7 mouse cellular contexts compared by ENCODE assay signal in genomic region chr17:78199626-78200560, GRCm38 (mm10). TPM values are rescaled to one million over a fixed set of nuclear protein-coding genes. Genes with fewer than 3 reads are reported as not detected.
DNase-seq lines count a peak whose midpoint lies in the region; ATAC-seq and TF ChIP-seq lines count a peak whose summit lies in the region.

Gene Crim1 (plus strand): TSS chr17:78200248.

- no peaks in the 10 kb centered on the region for H3K27me3 ChIP-seq in embryonic facial prominence, embryonic 11.5 days (ENCODE audit: control insufficient read depth, insufficient read depth, low read length)
- H3K27me3 ChIP-seq in heart, adult 2 months (ENCODE audit: control insufficient read depth, insufficient read depth, low read length): no peaks in the 10 kb centered on the region
- no peaks in the 10 kb centered on the region for H3K27me3 ChIP-seq in kidney, adult 2 months (replicated peaks; ENCODE audit: control insufficient read depth, insufficient read depth, low read length)
- no peaks in the 10 kb centered on the region for H3K27me3 ChIP-seq in limb, embryonic 15.5 days
- no peaks in the 10 kb centered on the region for H3K27me3 ChIP-seq in midbrain, embryonic 16.5 days (ENCODE audit: control insufficient read depth, insufficient read depth, low read depth, low read length)

- H3K4me1 ChIP-seq in embryonic facial prominence, embryonic 11.5 days (ENCODE audit: control insufficient read depth, insufficient read depth, low read length): no peaks in the 10 kb centered on the region
- peaks cover 16% of the 10 kb centered on the region for H3K4me1 ChIP-seq in heart, adult 2 months (ENCODE audit: control insufficient read depth, insufficient read depth, low read length)
- H3K4me1 ChIP-seq in kidney, adult 2 months (ENCODE audit: control insufficient read depth, insufficient read depth, low read length): peaks cover 9% of the 10 kb centered on the region
- peaks cover 34% of the 10 kb centered on the region for H3K4me1 ChIP-seq in limb, embryonic 15.5 days
- H3K4me1 ChIP-seq in midbrain, embryonic 16.5 days (ENCODE audit: control insufficient read depth, insufficient read depth, low read length): peaks cover 20% of the 10 kb centered on the region

- H3K36me3 ChIP-seq in embryonic facial prominence, embryonic 11.5 days (replicated peaks; ENCODE audit: control insufficient read depth, insufficient read depth, low read depth, low read length): no peaks in the 10 kb centered on the region
- peaks cover 5% of the 10 kb centered on the region for H3K36me3 ChIP-seq in heart, adult 2 months (ENCODE audit: control insufficient read depth, insufficient read depth, low read length)
- H3K36me3 ChIP-seq in kidney, adult 2 months (ENCODE audit: control insufficient read depth, insufficient read depth, low read length): no peaks in the 10 kb centered on the region
- no peaks in the 10 kb centered on the region for H3K36me3 ChIP-seq in limb, embryonic 15.5 days
- H3K36me3 ChIP-seq in midbrain, embryonic 16.5 days (ENCODE audit: control insufficient read depth, insufficient read depth, low read length): no peaks in the 10 kb centered on the region

- WGBS in embryonic facial prominence, embryonic 11.5 days: under 1% methylated on average over 48 of the region's 90 CpGs
- WGBS in heart, adult 2 months: 1% methylated on average over 72 of the region's 90 CpGs
- under 1% methylated on average over 70 of the region's 90 CpGs for WGBS in kidney, adult 2 months
- WGBS in limb, embryonic 15.5 days: under 1% methylated on average over 55 of the region's 90 CpGs
- WGBS in midbrain, embryonic 16.5 days: under 1% methylated on average over 58 of the region's 90 CpGs

- TF ChIP-seq POLR2A in heart, adult 2 months (IDR thresholded peaks at IDR 0.05; ENCODE audit: insufficient read depth, low read depth, low read length): peak; percentile 89
- peak; percentile 85 for TF ChIP-seq POLR2A in kidney, adult 2 months (IDR thresholded peaks at IDR 0.05; ENCODE audit: low read depth, low read length)

- peak within 1 kb of the TSS; percentile 100 for H3K4me2 ChIP-seq in embryonic facial prominence, embryonic 11.5 days (ENCODE audit: low read depth, low read length)
- H3K4me2 ChIP-seq in limb, embryonic 15.5 days: peak within 1 kb of the TSS; percentile 97
- peak within 1 kb of the TSS; percentile 91 for H3K4me2 ChIP-seq in midbrain, embryonic 16.5 days (ENCODE audit: low read length)

- DNase-seq in adrenal gland, postnatal 25 days: peak; percentile 86
- peak; percentile 83 for DNase-seq in embryonic facial prominence, embryonic 11.5 days (ENCODE audit: low spot score)
- DNase-seq in heart, adult 2 months: peak; percentile 89 to 91
- peak; percentile 91 for DNase-seq in kidney, adult 2 months
- peak; percentile 28 to 48 for DNase-seq in spleen, postnatal 10 days (ENCODE audit: low spot score in 2 of 2)

- H3K9ac ChIP-seq in embryonic facial prominence, embryonic 11.5 days (replicated peaks; ENCODE audit: low read length): peak within 1 kb of the TSS; percentile 85
- H3K9ac ChIP-seq in heart, adult 2 months (ENCODE audit: low read depth, low read length): peak within 1 kb of the TSS; percentile 96
- peak within 1 kb of the TSS; percentile 78 for H3K9ac ChIP-seq in limb, embryonic 15.5 days
- peak within 1 kb of the TSS; percentile 79 for H3K9ac ChIP-seq in midbrain, embryonic 16.5 days (ENCODE audit: low read depth, low read length)

- H3K27ac ChIP-seq in embryonic facial prominence, embryonic 11.5 days (replicated peaks; ENCODE audit: low read depth, low read length): peak within 1 kb of the TSS; percentile 90
- H3K27ac ChIP-seq in heart, adult 2 months: peak within 1 kb of the TSS; percentile 99
- H3K27ac ChIP-seq in kidney, adult 2 months (ENCODE audit: insufficient read depth, low read depth, low read length): peak within 1 kb of the TSS; percentile 96
- peak within 1 kb of the TSS; percentile 98 for H3K27ac ChIP-seq in limb, embryonic 15.5 days
- H3K27ac ChIP-seq in midbrain, embryonic 16.5 days (ENCODE audit: low read length): peak within 1 kb of the TSS; percentile 90

- intact Hi-C loops in heart, adult 2 months (cut with DNase I): loop anchor here (2.0 to 5.0 kb wide), 4 partner anchors 15 to 402 kb away; no protein-coding TSS in a partner anchor

- peak; percentile 82 for ATAC-seq in embryonic facial prominence, embryonic 11.5 days (replicated peaks; ENCODE audit: insufficient number of reproducible peaks, low FRiP score, low TSS enrichment, low read depth)
- peak; percentile 86 for ATAC-seq in limb, embryonic 15.5 days (ENCODE audit: insufficient number of reproducible peaks, low FRiP score, low TSS enrichment, low read depth)
- ATAC-seq in midbrain, embryonic 16.5 days: peak; percentile 76

- TF ChIP-seq CTCF in heart, adult 2 months (IDR thresholded peaks at IDR 0.05): no peak
- no peak for TF ChIP-seq CTCF in kidney, adult 2 months (conservative IDR thresholded peaks at IDR 0.05; ENCODE audit: insufficient read depth, insufficient read length, low read depth, low read length)

- peaks cover 14% of the 10 kb centered on the region for H3K79me2 ChIP-seq in heart, adult 2 months (replicated peaks; ENCODE audit: control insufficient read depth, insufficient read depth, low read length)

- 0 out of 2 replicates have a peak, but pooled peaks have one; percentile 36 for TF ChIP-seq EP300 in heart, adult 2 months (IDR thresholded peaks at IDR 0.05; ENCODE audit: insufficient read depth, low read depth, low read length)

- H3K4me3 ChIP-seq in embryonic facial prominence, embryonic 11.5 days (ENCODE audit: low read depth, low read length): peak within 1 kb of the TSS; percentile 82
- H3K4me3 ChIP-seq in heart, adult 2 months: peak within 1 kb of the TSS; percentile 98
- peak within 1 kb of the TSS; percentile 88 for H3K4me3 ChIP-seq in kidney, adult 2 months (ENCODE audit: insufficient read depth, low read depth, low read length)
- peak within 1 kb of the TSS; percentile 88 for H3K4me3 ChIP-seq in limb, embryonic 15.5 days
- peak within 1 kb of the TSS; percentile 91 for H3K4me3 ChIP-seq in midbrain, embryonic 16.5 days (ENCODE audit: low read depth, low read length)

- H3K9me3 ChIP-seq in embryonic facial prominence, embryonic 11.5 days (replicated peaks; ENCODE audit: control insufficient read depth, low read length): no peaks in the 10 kb centered on the region
- H3K9me3 ChIP-seq in limb, embryonic 15.5 days: no peaks in the 10 kb centered on the region
- no peaks in the 10 kb centered on the region for H3K9me3 ChIP-seq in midbrain, embryonic 16.5 days (replicated peaks; ENCODE audit: control insufficient read depth, low read length, poor library complexity, severe bottlenecking)

RNA-seq across cellular contexts. Expression of gene Crim1, which starts in this region (rescaled TPM):
- total RNA-seq in adrenal gland, postnatal 25 days (2021): 38.5 and 45.9 TPM in 2 replicates
- 3.3 TPM in 2 replicates for polyA plus RNA-seq in embryonic facial prominence, embryonic 11.5 days (2014; fragmentation: Nextera tagmentation; extraction: Ambion mirVana)
- 10 to 100 TPM; 50.6 to 55.4 TPM for total RNA-seq in heart, adult 2 months (2021)
- polyA plus RNA-seq in heart, adult 2 months (2012; rRNA removed): 28.2 and 42.9 TPM in 2 replicates
- 54.2 and 64.9 TPM in 2 replicates for polyA plus RNA-seq in kidney, adult 2 months (2012; rRNA removed)
- polyA plus RNA-seq in limb, embryonic 15.5 days (2015; fragmentation: Nextera tagmentation; extraction: Ambion mirVana): 5.3 and 7.0 TPM in 2 replicates
- polyA plus RNA-seq in midbrain, embryonic 16.5 days (2015; fragmentation: Nextera tagmentation; extraction: Ambion mirVana): 11.2 and 11.9 TPM in 2 replicates

Comparison
In these comparisons a context has a peak if more than half of its experiments do, and no peak if none do; other contexts are left out.
1. Peak in every context shown above with its lines: DNase-seq, ATAC-seq, H3K4me3 ChIP-seq and H3K27ac ChIP-seq.
2. DNase-seq: peak in every context shown above with its lines; median percentile 91 in kidney, adult 2 months; 90 in heart, adult 2 months; 86 in adrenal gland, postnatal 25 days; 83 in embryonic facial prominence, embryonic 11.5 days; 38 in spleen, postnatal 10 days.